Mouse (Mus musculus) cerebellum, adult 9-11 months (tissue): ENCODE results near the gene Spp2.
"Not testable (repeated sequence)": the region's sequence is repeated elsewhere in the genome, so short reads cannot be mapped to it uniquely, and the experiment has no call there.

Source experiments
- DNase-seq: peaks from one replicate; pipeline ENCODE4 v3.0.0; 2022

Spp2 gene

DNA sequence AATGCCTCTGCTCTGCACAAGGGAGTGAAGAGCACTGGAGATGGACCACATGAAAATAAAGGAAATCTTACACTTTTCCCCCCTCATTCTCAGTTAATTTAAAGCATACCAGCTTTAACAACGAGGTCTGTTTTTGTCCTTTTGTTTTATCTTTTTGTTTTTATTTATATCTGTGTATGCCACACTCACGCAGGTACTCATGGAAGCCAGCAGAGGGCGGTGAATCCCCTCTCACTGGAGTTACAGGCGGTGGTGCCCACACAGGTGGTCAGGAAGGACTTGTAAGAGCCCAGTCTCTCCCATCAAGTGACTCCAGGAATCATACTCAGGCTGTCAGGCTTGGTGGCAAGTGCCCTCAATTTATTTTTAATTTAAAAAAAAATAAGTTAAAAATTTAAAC is 27.3 kb downstream of the Spp2 start:
- DNase-seq, result no peak

DNA sequence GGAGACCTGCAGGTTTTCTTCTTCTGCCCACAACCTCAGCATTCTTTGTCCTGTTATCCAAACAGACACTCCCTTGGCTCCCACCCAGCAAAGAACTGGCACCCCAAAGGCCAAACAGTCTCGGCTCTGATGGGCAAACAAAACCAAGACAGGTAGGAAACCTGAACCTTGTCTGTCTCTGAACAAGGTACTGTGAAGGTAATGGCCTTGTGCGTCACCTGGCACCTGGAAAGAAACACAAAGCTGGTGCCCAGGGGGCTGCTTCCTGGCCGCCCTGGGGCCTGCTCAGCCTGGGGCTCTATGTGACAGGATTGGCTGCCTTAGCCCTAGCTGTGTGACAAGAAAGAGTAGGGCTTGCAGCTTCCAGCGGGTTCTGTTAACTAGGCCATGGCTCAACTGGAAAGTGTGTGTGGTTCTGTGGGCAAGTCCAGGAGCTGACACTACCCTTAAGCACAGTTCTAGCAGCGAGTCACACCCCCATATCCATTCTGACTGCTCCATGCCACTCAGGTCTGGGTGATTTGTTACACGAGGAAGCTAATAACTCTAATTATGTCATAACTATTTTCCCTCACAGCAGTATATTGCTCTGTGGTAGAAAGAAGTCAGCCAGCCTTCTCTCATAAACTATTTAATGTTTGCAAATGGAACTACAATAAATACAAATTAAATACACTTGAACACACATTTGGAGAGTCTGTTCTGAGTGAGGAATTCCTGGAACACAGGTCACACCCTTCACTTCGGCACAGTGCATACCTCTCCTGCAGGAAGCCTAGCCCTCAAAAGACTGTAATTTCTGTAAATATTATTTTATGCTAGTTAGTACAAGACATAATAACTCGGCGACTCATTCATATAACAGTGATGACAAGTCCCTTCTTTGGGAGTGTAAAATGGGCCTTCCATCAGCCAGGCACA is 30.7 kb downstream of the Spp2 start:
- DNase-seq, result no peak

DNA sequence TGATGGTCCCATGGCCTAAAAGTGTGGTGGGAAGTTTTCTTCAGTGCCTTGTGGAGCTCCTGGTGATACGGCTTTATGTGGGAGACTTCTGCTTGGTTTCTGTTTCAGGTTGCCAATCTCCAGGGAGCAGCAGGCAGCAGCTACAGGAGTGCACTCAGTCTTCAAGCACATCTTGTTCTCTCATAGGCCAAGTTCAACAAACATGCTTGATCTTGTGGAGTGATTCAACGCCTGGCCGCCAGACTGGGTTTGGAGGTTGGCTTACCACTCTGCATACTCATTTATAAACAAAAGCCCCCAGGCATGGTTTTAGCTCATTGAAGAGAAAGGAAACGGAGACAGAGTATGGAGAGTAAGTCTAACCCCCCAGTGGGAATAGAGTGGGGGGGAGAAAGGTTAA is 36.6 kb downstream of the Spp2 start:
- no peak for DNase-seq

DNA sequence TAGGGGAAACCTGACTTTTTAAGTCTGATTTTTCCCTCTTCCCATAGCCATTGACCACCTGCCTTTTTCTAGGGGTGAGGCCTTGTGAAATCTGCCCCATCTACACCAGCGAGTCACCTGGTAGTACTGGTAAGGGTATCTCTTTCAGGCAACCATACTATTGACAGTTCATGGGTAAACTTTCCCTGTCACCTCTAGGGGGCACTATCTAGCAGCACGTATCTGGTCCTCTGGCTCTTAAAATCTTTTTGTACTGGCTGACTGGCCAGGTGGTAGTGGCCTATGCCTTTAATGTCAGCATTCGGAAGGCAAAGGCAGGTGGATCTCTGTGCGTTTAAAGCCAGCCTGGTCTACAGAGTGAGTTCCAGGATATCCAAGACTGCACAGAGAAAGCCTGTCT is 38.6 kb downstream of the Spp2 start:
- no peak for DNase-seq

DNA sequence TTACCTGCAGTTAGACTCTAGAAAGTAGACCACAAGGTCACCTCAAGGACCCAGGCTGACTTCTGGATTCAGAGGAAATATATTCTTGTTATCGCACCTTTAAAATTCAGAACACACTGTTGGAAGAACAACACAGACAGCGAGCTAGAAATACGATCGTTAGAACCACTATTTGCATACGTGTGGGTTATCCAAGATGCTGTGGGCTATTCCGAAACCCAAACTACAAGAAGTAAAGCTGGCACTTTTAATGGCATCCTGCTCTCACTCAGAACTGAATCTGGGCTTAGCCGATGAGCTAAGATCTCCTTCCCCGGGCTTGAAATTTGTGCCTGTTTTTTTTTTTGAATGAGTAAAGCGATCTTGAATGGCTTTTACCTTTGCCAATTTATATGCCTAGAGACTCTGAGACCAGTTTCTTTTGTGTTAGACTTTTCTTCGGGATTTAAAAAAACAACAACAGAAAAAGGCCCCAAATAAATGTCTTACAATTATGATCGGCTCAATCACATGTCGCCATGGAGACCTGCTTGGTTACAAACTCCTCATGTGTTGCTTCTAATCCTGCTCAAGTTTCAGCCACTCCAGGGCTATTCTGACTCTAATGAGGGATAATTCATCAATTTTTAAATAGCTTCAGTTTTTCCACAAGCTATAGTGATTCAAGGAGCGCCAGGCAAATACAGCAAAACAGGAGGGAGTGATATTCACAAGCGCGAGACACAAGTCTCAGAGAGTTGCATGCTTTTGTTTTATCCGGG is 39.7 kb downstream of the Spp2 start:
- DNase-seq, result no peak

DNA sequence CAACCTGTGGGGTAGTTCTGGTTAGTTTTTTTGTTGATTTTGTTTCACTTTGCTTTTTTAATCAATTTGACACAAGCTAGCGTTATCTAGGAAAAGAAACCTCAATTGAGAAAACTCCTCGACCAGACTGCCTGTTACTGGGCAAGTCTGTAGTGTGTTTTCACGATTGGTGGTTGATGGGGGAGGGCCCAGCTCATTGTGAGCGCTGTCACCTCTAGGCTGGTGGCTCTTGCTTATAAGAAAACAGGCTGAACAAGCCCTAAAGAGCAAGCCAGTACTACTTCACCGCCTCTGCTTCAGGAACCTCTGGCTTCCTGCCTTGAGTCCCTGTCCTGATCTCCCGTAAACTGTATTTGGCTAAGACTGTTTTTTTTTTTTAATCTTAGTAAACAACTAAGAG is 40.7 kb downstream of the Spp2 start:
- DNase-seq, result no peak

DNA sequence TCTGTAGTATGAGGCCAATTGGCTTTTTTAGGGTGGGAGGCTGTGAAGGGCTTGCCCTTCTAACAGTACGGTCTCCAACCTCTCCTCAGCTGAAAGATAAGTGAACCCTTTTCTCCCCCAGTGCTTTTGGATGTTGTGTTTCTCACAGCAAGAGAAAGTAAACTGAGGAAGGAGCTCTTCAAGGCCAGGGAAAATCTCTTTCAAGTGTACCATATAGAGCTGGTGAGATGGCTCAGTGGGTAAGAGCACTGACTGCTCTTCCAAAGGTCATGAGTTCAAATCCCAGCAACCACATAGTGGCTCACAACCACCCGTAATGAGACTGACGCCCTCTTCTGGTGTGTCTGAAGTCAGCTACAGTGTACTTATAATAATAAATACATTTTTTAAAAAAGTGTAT is 41.3 kb downstream of the Spp2 start:
- not testable (repeated sequence) for DNase-seq

DNA sequence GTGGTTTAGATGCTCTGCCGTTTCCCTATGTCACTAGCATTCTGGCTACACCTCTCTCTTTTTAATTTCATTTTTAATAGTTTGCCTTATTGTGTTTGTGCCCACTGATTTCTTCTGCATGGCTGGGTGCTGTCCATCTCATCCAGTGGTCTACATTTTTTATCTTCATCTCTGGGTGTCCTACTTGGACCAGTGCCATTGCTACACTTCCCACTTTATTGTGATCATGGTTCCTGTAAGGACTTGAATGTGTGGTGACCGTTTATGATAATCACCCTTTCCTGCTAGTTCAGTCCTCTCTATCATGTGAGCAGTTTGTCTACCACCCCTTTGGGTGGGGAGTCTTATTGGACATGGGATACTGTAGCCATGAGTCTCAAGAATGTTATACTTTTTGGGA is 43.0 kb downstream of the Spp2 start:
- no peak for DNase-seq

DNA sequence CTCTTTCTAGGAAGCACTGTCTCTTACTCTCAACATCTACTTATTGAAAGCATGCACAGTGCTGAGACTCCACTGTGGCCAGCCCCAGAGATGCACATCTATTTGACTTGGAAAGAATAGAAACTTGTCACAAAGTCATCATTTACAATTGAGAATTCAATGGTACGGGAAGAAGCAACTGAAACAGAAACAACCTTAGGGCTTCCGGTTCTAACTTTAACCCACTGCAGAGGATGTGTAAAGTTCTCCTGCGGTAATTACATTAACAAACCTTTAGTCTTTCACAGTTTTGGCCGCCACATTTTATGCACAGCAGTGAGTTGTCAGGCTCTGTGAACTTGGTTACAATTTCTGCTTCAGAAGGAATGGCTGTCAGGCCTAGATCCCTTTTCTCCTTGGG is 43.9 kb downstream of the Spp2 start:
- no peak for DNase-seq

DNA sequence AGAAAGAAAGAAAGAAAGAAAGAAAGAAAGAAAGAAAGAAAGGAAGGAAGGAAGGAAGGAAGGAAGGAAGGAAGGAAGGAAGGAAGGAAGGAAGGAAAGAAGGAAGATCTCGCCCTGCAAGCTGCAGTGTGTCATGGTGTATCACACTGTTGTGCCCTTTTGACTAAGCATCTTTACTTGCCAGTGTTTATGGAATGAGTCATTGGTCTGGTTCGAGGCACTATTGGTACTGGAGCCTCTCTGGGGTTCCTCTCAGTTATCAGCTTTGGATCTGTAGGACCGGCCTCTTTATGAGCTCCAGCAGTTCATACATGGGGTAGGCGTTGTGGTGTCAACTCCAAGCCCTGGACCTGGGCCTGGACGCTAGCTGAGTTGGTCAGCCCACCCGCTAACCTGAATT is 45.4 kb downstream of the Spp2 start:
- DNase-seq, result no peak

DNA sequence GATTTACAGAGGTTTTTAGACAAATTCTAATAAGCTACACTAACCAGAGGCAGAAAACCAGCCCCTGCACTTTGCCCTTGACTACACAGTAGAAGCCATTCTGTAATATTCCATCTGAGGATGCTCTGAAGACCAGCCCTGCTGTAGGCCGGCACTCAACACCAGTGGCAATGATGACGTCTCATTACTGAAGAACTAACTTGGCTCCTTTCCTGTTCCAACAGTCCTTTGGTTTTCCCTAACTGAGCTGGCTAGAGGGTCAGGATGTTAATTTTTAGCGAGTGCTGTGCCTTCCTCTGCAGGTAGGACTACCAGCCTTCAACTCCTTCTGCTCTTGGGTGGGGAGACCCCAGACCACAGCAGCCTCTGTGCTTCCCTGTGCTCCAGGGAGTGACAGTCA is 47.9 kb downstream of the Spp2 start:
- no peak for DNase-seq

DNA sequence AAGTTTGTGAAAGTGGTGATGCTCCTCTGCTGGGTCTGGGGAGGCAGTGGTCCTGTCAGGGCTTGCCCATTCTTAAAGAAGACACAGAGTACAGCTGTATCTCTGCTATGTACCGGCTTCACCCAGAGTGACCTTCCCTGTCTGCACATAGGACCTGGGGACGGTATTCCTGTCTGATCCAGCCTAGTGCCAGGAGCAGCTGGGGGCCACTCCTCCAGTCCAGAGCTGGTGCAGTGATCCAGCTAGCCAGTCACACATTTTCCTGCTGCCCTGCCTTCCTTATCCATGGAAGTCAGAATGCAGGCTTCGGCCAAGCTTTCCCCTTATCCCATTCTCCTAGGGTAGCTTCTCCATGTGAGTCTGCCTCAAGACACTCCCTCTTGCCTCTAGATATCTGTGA is 49.0 kb downstream of the Spp2 start:
- no peak for DNase-seq

DNA sequence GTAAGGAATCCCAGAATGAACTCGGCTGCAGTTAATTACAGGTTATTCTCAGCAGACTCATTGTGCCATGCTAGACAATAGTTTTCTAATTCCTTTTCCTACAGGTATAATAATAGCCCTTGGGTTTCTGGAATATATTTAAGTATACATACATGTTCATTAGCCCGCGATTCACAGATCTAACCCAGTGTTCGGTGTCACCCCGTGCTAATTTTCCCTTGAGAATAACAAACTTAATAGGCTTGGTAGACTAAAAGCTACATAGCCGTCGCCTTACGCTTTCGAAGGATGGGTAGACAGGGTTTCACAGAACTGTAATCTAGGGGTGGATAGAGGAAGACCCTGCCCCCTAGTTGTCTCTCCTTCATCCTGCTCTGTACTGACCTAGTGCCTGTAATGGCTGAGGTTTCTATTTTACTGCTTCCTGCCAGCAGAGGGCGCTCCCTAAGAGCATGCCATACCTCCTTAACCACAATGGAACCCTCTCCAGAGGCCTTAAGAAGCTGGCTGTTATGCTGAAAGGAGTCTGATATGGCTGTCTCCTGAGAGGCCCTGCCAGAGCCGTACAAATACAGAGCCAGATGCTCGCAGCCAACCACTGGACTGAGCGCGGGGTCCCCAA is 49.8 kb downstream of the Spp2 start:
- DNase-seq, result peak; percentile 62

DNA sequence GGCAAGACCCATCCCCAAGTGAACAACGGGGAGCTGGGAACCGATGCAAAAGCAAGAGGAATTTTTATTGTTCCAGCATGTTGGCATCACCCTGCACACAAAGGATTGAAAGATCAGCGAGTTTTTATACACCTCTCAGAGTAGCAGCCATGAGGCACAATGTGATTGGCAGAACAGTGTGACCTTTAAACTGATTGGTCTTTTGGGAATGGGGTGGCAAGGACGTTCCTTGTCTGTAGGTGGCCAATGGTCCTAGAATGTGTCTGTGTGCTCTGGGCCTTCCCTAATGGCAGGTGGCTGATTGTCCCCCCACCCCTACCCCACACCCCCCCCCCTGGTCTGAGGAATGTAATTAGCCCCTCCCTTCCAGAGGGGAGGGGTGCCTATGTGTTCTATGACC is 52.4 kb downstream of the Spp2 start:
- no peak for DNase-seq

DNA sequence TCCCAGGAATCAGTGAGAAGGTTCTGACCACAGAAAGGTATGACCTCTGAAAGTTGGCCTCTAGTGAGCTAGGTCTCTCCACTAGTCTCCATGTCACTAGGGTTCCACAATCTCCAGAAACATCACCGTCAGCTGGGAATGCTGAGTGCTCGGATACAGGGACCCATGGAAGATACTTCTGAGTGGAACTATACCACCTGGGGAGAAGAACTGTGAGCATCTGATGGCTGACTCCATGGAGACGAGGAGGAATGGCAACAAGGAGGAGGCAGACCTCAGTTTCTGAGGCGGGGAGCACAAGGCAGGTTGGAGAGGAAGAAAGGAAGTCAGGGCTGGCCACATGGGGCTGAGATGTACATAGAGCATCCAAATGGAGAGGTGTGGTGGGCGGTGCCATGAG is 52.9 kb downstream of the Spp2 start:
- no peak for DNase-seq

DNA sequence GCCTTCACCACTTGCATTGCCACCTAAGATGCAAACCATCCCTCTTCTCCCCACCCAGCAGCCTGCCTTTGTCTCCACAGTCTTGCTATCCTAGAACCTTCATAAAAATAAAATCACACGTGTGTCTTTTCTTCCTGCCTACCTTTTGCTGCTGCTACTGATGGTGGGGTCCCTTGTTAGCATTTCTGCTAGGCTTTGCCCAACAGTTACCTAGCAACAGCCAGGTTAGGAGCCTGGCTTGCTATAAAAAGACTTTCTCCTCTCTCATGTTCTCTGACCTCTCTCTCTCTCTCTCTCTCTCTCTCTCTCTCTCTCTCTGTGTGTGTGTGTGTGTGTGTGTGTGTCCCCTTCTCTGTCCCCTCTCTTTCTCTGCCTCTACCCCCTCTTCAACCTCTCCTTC is 54.3 kb downstream of the Spp2 start:
- DNase-seq, result no peak

DNA sequence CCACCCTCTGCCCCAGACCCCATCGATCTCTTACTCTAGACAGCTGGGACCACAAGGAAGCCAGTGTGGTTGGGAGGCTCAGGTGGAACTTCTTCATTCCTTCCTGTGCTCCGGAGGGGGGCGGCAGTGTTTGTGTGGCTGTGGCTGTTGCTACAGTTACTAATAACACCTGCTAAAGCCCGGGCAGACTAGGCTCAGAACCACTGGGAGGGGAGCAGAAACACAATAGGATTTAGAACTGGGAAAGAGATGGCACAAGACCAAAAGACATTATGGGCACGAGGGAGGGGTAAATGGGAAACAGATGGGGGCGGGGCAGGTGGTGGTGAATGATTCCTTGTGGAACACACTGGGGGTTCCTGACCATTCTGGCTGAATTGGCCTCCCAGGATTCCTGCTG is 55.7 kb downstream of the Spp2 start:
- no peak for DNase-seq

DNA sequence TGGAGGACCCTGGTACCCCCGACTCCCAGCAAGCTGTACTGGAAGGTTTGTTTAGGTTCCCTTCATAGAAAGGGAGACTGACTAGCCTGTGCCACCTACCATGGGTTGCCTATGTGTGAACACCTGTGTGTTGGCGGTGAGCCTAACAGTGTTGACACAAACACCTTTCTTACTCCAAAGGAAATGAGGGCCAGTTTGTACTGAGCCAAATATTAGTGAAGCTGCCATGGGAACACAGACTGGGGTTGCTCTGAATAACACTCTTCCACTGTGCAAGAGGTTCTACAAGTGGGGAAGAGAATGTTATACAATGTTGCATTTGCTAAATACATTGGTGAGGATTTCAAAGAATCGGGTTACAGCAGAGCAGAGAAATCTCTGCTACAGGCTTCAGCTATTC is 56.5 kb downstream of the Spp2 start:
- no peak for DNase-seq

DNA sequence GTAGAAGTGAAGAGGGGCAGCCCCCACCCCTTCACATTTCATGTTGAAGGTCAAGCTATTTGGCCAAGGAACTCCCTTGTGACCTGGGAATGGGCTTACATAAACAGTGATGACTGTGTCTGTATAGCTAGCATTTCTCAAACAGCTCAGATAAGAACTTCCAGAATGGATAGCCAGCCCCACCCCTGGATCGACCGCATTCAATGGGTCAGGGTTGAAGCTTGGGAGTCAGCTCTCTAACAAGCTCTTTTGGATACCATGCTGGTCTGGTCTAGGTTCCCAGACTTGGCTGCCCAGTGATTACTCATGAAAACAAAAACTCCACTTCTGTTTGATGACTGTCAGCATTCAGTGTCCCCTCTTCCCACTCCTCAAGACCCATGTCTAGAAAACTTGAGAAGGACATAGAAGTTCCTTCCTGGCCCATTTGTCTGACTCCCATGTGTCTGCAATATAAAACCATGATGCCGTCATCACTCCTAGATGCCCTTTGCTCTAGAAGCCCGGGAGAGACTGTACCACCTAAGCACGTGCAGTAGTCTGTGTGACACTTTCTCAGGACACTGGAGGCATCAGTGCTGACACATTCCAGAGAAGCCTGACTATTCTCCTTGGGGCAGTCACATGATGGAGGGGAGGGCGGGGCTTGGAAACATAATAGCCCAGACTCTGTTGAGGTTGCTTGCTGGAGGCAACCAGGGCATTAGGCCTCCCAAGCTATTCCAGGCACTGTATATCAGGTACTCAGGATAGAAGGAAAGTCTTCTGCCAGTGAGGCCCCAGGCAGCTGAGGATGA is 57.5 kb downstream of the Spp2 start:
- no peak for DNase-seq

DNA sequence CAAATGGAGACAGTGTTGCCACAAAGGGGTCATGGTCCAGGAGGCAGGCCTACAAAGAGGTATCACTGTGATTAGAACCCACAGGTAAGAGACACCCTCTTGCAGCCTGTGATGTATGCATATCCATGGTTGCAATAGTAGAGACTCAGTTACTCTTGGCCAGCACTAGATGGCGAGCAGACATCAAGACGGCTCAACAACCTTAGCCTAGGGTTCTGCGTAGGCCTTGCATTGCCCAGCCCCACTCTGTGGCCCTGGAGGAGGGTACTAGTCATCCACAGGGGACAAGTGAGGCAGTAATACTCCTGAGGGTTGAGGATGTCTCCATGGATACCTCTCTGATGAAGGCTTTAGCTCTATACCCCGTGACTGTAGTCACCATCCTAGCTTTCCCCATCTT is 59.0 kb downstream of the Spp2 start:
- DNase-seq, result no peak

DNA sequence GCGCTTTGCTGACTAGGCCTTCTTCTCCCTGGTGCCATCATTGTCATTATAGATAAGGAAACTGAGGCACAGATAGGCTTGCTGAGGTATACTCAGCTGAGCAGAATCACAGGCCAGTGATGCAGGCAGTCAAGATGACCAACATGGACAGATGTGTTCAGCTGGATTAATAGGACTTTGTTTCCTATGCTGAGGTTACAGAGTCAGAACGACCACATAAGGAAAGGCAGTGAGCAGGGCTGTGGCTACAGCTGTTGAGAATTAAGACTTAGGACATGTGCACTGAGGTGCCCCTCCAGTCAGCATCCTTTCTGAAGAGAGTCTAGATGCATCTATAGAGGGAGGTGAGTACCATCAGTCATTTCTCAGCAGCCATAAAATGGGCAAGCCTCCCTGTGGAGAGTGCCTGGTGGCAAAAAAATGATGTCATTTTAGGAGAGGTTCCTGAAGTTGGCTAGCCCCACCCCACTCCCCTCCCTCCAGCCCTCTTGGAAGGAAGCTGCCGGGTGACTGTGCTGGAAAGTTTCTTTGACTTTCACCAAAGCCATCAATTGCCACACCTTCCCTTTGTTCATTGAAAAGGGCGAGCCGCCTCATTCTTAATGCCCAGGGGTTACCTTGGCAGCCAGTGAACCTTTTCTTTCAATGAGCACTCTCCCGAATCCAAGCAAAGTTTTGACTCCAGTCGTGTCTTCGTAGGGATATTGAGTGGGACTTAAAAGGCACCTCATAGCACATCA is 59.7 kb downstream of the Spp2 start:
- DNase-seq, result no peak

DNA sequence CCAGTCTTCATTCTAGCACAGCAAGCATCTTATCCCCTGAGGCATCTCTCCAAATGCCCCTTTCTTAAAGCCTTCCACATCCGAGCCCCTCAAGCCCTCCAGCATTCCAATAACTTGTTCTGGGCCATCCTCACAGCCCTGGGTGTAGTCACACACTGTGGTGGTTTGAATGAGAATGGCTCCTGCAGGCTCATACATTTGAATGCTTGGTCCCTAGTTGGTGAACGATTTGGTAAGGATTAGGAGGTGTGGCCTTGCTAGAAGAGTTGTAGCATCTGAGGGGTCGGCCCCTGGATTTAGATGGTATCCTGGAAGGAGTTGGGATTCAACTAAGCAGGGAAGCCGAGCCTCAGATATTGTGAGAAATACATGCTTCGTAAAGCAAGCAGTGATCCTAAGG is 61.1 kb downstream of the Spp2 start:
- no peak for DNase-seq
